Mouse (Mus musculus) liver (tissue): ENCODE measurements around the gene Eef1a2.
"Not testable (repeated sequence)": the region's sequence is repeated elsewhere in the genome, so short reads cannot be mapped to it uniquely, and the experiment has no call there.

ENCODE experiments used
- DNase-seq: peaks from one replicate; pipeline ENCODE4 v3.0.0-alpha.2; 2020; ENCODE audit warnings: mixed read lengths

The Eef1a2 gene

GRCm38 (mm10) chr2:181156248-181157121 lies at the start of gene Eef1a2:
Gene Eef1a2 (minus strand): TSS chr2:181157014.
- no peak for DNase-seq

GRCm38 (mm10) chr2:181206118-181206517 lies 49.3 kb upstream of the Eef1a2 start:
- DNase-seq: peak; percentile 87

GRCm38 (mm10) chr2:181205678-181206077 lies 48.9 kb upstream of the Eef1a2 start:
- DNase-seq: peak; percentile 45

GRCm38 (mm10) chr2:181202886-181203285 lies 46.1 kb upstream of the Eef1a2 start:
- DNase-seq: no peak

GRCm38 (mm10) chr2:181202422-181202821 lies 45.6 kb upstream of the Eef1a2 start, which contains the start of gene Ptk6:
Gene Ptk6 (minus strand): TSS chr2:181202789.
- DNase-seq: no peak

- no peak for DNase-seq
These were observed 44.8 kb upstream of the Eef1a2 start for GRCm38 (mm10) chr2:181201606-181202005.

GRCm38 (mm10) chr2:181196628-181197300 lies 40.0 kb upstream of the Eef1a2 start:
- DNase-seq: no peak

- DNase-seq: no peak
These were observed 36.2 kb upstream of the Eef1a2 start for GRCm38 (mm10) chr2:181193044-181193443.

GRCm38 (mm10) chr2:181191936-181192335 lies 35.1 kb upstream of the Eef1a2 start:
- DNase-seq: no peak

- not testable (repeated sequence) for DNase-seq
These were observed 34.6 kb upstream of the Eef1a2 start for GRCm38 (mm10) chr2:181191385-181191784.

GRCm38 (mm10) chr2:181189321-181189720 lies 32.5 kb upstream of the Eef1a2 start:
- DNase-seq: no peak

- DNase-seq: no peak
These were observed 31.9 kb upstream of the Eef1a2 start for GRCm38 (mm10) chr2:181188681-181189080.

GRCm38 (mm10) chr2:181187121-181188000 lies 30.5 kb upstream of the Eef1a2 start, which contains the start of gene Ppdpf:
Gene Ppdpf (plus strand): TSS chr2:181187247.
- peak; percentile 96 for DNase-seq

- peak; percentile 87 for DNase-seq
These were observed 29.8 kb upstream of the Eef1a2 start for GRCm38 (mm10) chr2:181186635-181187034.

- no peak for DNase-seq
These were observed 24.1 kb upstream of the Eef1a2 start for GRCm38 (mm10) chr2:181180898-181181297.

- no peak for DNase-seq
These were observed 21.7 kb upstream of the Eef1a2 start for GRCm38 (mm10) chr2:181178471-181178870.

GRCm38 (mm10) chr2:181178015-181178414 lies 21.2 kb upstream of the Eef1a2 start:
- DNase-seq: no peak

- DNase-seq: no peak
These were observed 17.8 kb upstream of the Eef1a2 start for GRCm38 (mm10) chr2:181174646-181175045.

GRCm38 (mm10) chr2:181166469-181166868 lies 9.7 kb upstream of the Eef1a2 start:
- no peak for DNase-seq

- DNase-seq: no peak
These were observed 4.0 kb upstream of the Eef1a2 start for GRCm38 (mm10) chr2:181160821-181161220.

- no peak for DNase-seq
These were observed 3.0 kb upstream of the Eef1a2 start for GRCm38 (mm10) chr2:181159771-181160170.

GRCm38 (mm10) chr2:181159091-181159514 lies 2.3 kb upstream of the Eef1a2 start:
- no peak for DNase-seq

GRCm38 (mm10) chr2:181158471-181158870 lies 1.7 kb upstream of the Eef1a2 start:
- DNase-seq: no peak
